Mouse (Mus musculus): ENCODE measurements around the gene Ern1. TPM values are rescaled to one million over a fixed set of nuclear protein-coding genes. Genes with fewer than 3 reads are reported as not detected.

The Ern1 gene
- polyA plus RNA-seq, 1 experiment from 2014 or later, result 3.3 TPM

GRCm38 (mm10) chr11:106419262-106420102 lies 68.2 kb downstream of the Ern1 start:
- no peaks in the 10 kb centered on the region for H3K36me3 ChIP-seq (ENCODE audit: control insufficient read depth, insufficient read depth, low read length)
- H3K4me1 ChIP-seq (ENCODE audit: control insufficient read depth, insufficient read depth, low read depth, low read length), result no peaks in the 10 kb centered on the region
- H3K9ac ChIP-seq (ENCODE audit: low read depth, low read length), result no peak overlapping the region
- no peaks in the 10 kb centered on the region for H3K27me3 ChIP-seq (replicated peaks; ENCODE audit: control insufficient read depth, insufficient read depth, low read length)
- no peak for ATAC-seq
- no peaks in the 10 kb centered on the region for H3K9me3 ChIP-seq (ENCODE audit: control insufficient read depth, low read length)
- no peak overlapping the region for H3K4me2 ChIP-seq (ENCODE audit: low read length)
- H3K4me3 ChIP-seq (ENCODE audit: low read length), result no peak overlapping the region
- WGBS, result 82% methylated on average over 9 of the region's 9 CpGs
- no peak overlapping the region for H3K27ac ChIP-seq (ENCODE audit: low read depth, low read length)

DNA sequence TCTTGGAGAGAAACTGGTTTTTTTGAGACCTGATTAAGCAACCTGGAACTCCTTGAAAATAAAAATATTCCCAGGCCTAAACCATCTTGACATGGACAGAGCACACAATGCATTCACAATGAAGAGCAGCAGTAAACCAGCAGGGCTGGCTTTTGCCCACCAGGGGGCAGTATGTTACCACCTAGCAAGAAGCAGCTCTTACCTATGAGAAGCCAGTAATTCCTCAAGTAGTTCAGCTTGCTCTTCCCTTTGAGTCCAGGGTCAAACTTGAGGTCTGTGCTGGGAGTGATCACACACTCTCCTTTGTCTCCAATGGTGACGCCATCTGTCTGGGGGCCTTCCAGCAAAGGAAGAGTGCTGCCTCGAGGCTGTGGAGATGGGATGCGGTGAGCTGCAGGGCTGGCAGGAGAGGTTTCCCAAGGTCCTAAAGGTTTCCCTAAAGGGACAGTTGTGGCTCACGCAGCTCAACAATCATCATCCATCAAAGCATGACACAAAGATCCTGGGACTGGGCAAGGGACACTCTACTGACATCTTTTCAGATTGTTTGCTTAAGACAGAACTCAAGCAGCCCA lies 68.9 kb downstream of the Ern1 start:
- no peaks in the 10 kb centered on the region for H3K27me3 ChIP-seq (replicated peaks; ENCODE audit: control insufficient read depth, insufficient read depth, low read length)
- H3K4me1 ChIP-seq (ENCODE audit: control insufficient read depth, insufficient read depth, low read depth, low read length), result no peaks in the 10 kb centered on the region
- no peak overlapping the region for H3K9ac ChIP-seq (ENCODE audit: low read depth, low read length)
- no peak overlapping the region for H3K4me2 ChIP-seq (ENCODE audit: low read length)
- 36% methylated on average over 4 of the region's 4 CpGs for WGBS
- 0 out of 2 replicates have a peak, but pooled peaks cover 2% of the 10 kb centered on the region for H3K36me3 ChIP-seq (ENCODE audit: control insufficient read depth, insufficient read depth, low read length)
- no peaks in the 10 kb centered on the region for H3K9me3 ChIP-seq (ENCODE audit: control insufficient read depth, low read length)
- ATAC-seq, result peak; percentile 76
- no peak overlapping the region for H3K27ac ChIP-seq (ENCODE audit: low read depth, low read length)
- H3K4me3 ChIP-seq (ENCODE audit: low read length), result no peak overlapping the region

GRCm38 (mm10) chr11:106417860-106418259 lies 69.8 kb downstream of the Ern1 start:
- no peak for ATAC-seq
- WGBS, result 89% methylated on average over 2 of the region's 2 CpGs
- Histone ChIP-seq H3K36me3 (ENCODE audit: control insufficient read depth, insufficient read depth, low read length) (0 out of 2 replicates have a peak, but pooled peaks cover 7% of the 10 kb centered on the region), H3K4me2 (ENCODE audit: low read length) (no peak overlapping the region), H3K27ac (ENCODE audit: low read depth, low read length) (no peak overlapping the region), H3K9ac (ENCODE audit: low read depth, low read length) (no peak overlapping the region), H3K4me3 (ENCODE audit: low read length) (no peak overlapping the region), H3K27me3 (replicated peaks; ENCODE audit: control insufficient read depth, insufficient read depth, low read length) (no peaks in the 10 kb centered on the region), H3K4me1 (ENCODE audit: control insufficient read depth, insufficient read depth, low read depth, low read length) (no peaks in the 10 kb centered on the region), H3K9me3 (ENCODE audit: control insufficient read depth, low read length) (no peaks in the 10 kb centered on the region)

- WGBS, result 78% methylated on average over 3 of the region's 3 CpGs
- H3K4me2 ChIP-seq (ENCODE audit: low read length), result no peak overlapping the region
- no peaks in the 10 kb centered on the region for H3K4me1 ChIP-seq (ENCODE audit: control insufficient read depth, insufficient read depth, low read depth, low read length)
- H3K36me3 ChIP-seq (ENCODE audit: control insufficient read depth, insufficient read depth, low read length), result 0 out of 2 replicates have a peak, but pooled peaks cover 10% of the 10 kb centered on the region
- no peaks in the 10 kb centered on the region for H3K27me3 ChIP-seq (replicated peaks; ENCODE audit: control insufficient read depth, insufficient read depth, low read length)
- no peak for ATAC-seq
- H3K9ac ChIP-seq (ENCODE audit: low read depth, low read length), result no peak overlapping the region
- no peak overlapping the region for H3K4me3 ChIP-seq (ENCODE audit: low read length)
- no peak overlapping the region for H3K27ac ChIP-seq (ENCODE audit: low read depth, low read length)
- no peaks in the 10 kb centered on the region for H3K9me3 ChIP-seq (ENCODE audit: control insufficient read depth, low read length)
These were observed 71.3 kb downstream of the Ern1 start for GRCm38 (mm10) chr11:106416331-106416730.

DNA sequence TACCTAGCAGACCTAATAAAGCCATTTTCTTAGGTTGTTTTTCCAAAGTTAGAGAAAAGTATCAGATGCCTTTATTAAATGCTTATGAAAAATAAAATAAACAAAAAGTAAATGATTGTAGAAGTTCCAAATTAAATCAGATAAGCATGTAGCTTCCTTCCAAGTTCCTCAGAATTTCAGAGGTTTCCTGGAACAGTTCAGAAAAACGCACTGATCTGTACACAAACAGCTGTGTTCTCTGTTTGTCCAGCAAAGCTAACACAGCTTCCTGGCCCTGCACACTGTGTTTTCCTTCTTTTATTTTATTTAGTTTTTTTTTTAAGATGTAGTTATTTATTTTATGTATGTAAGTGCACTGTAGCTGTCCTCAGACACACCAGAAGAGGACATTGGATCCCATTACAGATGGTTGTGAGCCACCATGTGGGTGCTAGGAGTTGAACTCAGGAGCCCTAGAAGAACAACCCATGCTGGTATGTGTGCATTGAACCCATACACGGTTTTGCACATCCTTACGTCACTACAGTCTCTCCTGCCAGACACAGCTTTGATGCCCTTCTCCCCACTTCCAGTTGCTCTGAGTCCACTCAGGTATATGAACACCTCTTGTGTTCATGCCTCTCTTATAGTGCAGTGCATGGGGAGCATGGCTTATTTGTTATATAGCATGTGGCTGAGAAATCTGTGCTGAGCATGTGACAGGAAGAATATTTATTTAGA lies 74.9 kb downstream of the Ern1 start:
- Histone ChIP-seq H3K27ac (ENCODE audit: low read depth, low read length) (no peak overlapping the region), H3K9me3 (ENCODE audit: control insufficient read depth, low read length) (no peaks in the 10 kb centered on the region), H3K4me3 (ENCODE audit: low read length) (no peak overlapping the region), H3K36me3 (ENCODE audit: control insufficient read depth, insufficient read depth, low read length) (peaks cover 11% of the 10 kb centered on the region), H3K27me3 (replicated peaks; ENCODE audit: control insufficient read depth, insufficient read depth, low read length) (no peaks in the 10 kb centered on the region), H3K4me2 (ENCODE audit: low read length) (no peak overlapping the region), H3K9ac (ENCODE audit: low read depth, low read length) (no peak overlapping the region), H3K4me1 (ENCODE audit: control insufficient read depth, insufficient read depth, low read depth, low read length) (no peaks in the 10 kb centered on the region)
- WGBS, result 89% methylated on average over 3 of the region's 3 CpGs
- no peak for ATAC-seq

GRCm38 (mm10) chr11:106411157-106411556 lies 76.5 kb downstream of the Ern1 start:
- 82% methylated on average over 2 of the region's 2 CpGs for WGBS
- no peaks in the 10 kb centered on the region for H3K27me3 ChIP-seq (replicated peaks; ENCODE audit: control insufficient read depth, insufficient read depth, low read length)
- no peak overlapping the region for H3K4me3 ChIP-seq (ENCODE audit: low read length)
- no peaks in the 10 kb centered on the region for H3K4me1 ChIP-seq (ENCODE audit: control insufficient read depth, insufficient read depth, low read depth, low read length)
- ATAC-seq, result no peak
- H3K36me3 ChIP-seq (ENCODE audit: control insufficient read depth, insufficient read depth, low read length), result peaks cover 13% of the 10 kb centered on the region
- H3K4me2 ChIP-seq (ENCODE audit: low read length), result no peak overlapping the region
- no peak overlapping the region for H3K27ac ChIP-seq (ENCODE audit: low read depth, low read length)
- no peaks in the 10 kb centered on the region for H3K9me3 ChIP-seq (ENCODE audit: control insufficient read depth, low read length)
- H3K9ac ChIP-seq (ENCODE audit: low read depth, low read length), result no peak overlapping the region

GRCm38 (mm10) chr11:106410507-106410906 lies 77.1 kb downstream of the Ern1 start:
- Histone ChIP-seq H3K9ac (ENCODE audit: low read depth, low read length) (no peak overlapping the region), H3K36me3 (ENCODE audit: control insufficient read depth, insufficient read depth, low read length) (peaks cover 18% of the 10 kb centered on the region), H3K27ac (ENCODE audit: low read depth, low read length) (no peak overlapping the region), H3K4me2 (ENCODE audit: low read length) (no peak overlapping the region), H3K9me3 (ENCODE audit: control insufficient read depth, low read length) (no peaks in the 10 kb centered on the region), H3K4me1 (ENCODE audit: control insufficient read depth, insufficient read depth, low read depth, low read length) (no peaks in the 10 kb centered on the region), H3K4me3 (ENCODE audit: low read length) (no peak overlapping the region), H3K27me3 (replicated peaks; ENCODE audit: control insufficient read depth, insufficient read depth, low read length) (no peaks in the 10 kb centered on the region)
- ATAC-seq, result no peak
- 93% methylated on average over 3 of the region's 3 CpGs for WGBS

GRCm38 (mm10) chr11:106410011-106410410 lies 77.6 kb downstream of the Ern1 start:
- 72% methylated on average over 4 of the region's 4 CpGs for WGBS
- Histone ChIP-seq H3K4me1 (ENCODE audit: control insufficient read depth, insufficient read depth, low read depth, low read length) (no peaks in the 10 kb centered on the region), H3K36me3 (ENCODE audit: control insufficient read depth, insufficient read depth, low read length) (peaks cover 21% of the 10 kb centered on the region), H3K4me3 (ENCODE audit: low read length) (no peak overlapping the region), H3K9ac (ENCODE audit: low read depth, low read length) (no peak overlapping the region; the same call in 1 of the 2 replicates), H3K9me3 (ENCODE audit: control insufficient read depth, low read length) (no peaks in the 10 kb centered on the region), H3K27ac (ENCODE audit: low read depth, low read length) (no peak overlapping the region), H3K27me3 (replicated peaks; ENCODE audit: control insufficient read depth, insufficient read depth, low read length) (no peaks in the 10 kb centered on the region), H3K4me2 (ENCODE audit: low read length) (no peak overlapping the region)
- ATAC-seq, result no peak

- no peak for ATAC-seq
- Histone ChIP-seq H3K9ac (ENCODE audit: low read depth, low read length) (no peak overlapping the region), H3K4me1 (ENCODE audit: control insufficient read depth, insufficient read depth, low read depth, low read length) (no peaks in the 10 kb centered on the region), H3K4me3 (ENCODE audit: low read length) (no peak overlapping the region), H3K9me3 (ENCODE audit: control insufficient read depth, low read length) (no peaks in the 10 kb centered on the region), H3K27me3 (replicated peaks; ENCODE audit: control insufficient read depth, insufficient read depth, low read length) (no peaks in the 10 kb centered on the region), H3K36me3 (ENCODE audit: control insufficient read depth, insufficient read depth, low read length) (peaks cover 8% of the 10 kb centered on the region; the same call in 1 of the 2 replicates), H3K4me2 (ENCODE audit: low read length) (no peak overlapping the region), H3K27ac (ENCODE audit: low read depth, low read length) (no peak overlapping the region)
- 94% methylated on average over 8 of the region's 8 CpGs for WGBS
These were observed 89.2 kb downstream of the Ern1 start for GRCm38 (mm10) chr11:106398481-106398880.

Measured in hindbrain, embryonic 16.5 days (tissue).